Mouse (Mus musculus) right cerebral cortex, postnatal 25 days (tissue): Measurements from ENCODE around the gene Clstn1.

ENCODE experiments used
- DNase-seq: peaks from one replicate; pipeline ENCODE4 v3.0.0; 2022

The Clstn1 gene

DNA sequence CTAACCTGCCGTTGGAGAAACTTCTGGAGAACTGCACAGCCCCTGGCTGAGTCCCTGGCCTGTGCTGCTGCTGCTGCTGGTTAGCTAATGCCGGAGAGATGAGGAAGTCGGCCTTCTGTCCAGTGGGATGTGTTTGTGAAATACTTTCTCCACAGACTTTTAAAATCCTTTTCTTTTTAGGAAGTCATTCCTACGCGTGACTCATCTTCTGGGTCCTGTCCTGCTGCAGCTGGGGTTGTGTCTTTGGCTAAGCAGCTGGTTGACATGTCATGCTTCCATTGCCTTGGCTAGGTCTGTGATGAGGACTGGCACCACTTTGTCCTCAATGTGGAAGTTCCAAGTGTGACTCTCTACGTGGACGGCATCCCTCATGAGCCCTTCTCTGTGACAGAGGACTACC lies 51.7 kb downstream of the Clstn1 start:
- DNase-seq: no peak

DNA sequence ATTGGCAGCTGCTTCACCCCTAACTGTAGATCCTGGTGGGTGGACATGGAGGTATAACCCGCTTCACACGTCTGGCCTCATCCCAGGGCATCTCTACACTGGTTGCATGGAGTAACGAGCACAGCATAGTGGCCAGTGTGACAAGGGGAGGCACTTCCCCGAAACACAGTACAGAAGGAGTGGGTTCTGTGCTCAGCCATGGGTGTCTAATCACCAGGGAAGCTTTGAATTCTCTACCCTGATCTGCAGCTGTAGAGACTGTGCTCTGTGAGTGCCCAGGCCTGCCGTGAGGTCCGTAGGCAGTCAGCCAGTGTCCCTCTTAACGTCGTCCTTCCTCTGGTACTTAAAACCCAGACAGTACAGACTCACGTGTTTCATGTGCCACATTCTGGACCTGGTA lies 54.6 kb downstream of the Clstn1 start:
- DNase-seq: no peak

DNA sequence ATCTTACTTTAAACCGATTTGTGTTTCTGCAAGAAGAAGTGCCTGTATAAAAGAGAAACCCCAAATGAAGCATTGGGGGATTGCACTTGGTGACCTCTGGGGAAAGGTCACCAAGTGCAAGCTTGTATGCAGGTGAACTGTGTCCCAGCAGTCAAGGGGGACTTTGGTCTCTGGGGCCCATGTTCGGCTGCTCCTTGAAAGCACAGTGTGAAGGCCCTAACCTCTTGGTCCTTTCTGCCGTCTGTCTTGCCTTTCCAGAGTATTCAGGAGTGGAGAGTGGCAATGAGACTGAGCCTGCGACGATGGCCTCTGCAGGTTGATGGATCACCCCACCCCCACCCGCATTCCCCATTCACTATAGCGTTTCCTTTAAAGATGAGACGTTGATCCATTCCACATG lies 55.1 kb downstream of the Clstn1 start:
- no peak for DNase-seq

DNA sequence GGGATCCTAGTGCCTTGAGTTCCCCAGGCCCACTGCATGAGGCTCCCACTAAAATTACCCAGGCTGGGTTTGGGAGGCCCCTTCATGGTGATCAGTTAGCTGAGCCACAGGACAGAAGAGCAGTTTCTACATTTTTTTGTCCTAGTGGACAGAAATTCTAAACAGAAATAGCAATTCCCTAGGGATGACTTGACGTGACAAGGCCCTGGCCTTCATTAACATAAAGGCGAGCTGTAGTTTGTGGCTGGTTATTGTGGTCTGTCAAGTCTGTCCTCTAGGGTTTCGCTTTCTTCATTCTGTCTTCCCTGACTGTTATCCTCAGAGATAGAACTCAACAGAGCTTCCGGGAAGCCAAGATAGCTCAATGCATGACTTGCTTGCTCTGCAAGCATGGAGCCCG lies 55.7 kb downstream of the Clstn1 start:
- no peak for DNase-seq

DNA sequence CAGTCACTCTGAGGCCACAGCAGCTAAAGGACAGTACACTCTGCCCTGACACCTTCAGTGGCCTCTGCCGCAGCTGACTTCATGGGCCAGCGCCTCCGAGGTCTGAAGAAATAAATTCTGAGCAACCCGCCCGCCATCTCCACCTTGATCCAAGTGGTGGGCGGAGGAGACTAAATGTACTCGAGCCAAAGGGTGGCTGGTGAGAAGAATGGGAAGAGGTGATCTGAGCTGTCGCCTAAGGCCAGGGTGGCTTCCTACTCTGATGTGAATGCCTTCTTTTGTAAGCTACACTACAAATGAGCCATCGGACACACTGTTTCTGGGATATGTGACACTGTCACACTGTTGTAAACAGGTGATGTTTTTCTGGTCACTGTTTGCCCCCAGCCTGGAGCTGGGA lies 59.5 kb downstream of the Clstn1 start:
- DNase-seq: no peak

DNA sequence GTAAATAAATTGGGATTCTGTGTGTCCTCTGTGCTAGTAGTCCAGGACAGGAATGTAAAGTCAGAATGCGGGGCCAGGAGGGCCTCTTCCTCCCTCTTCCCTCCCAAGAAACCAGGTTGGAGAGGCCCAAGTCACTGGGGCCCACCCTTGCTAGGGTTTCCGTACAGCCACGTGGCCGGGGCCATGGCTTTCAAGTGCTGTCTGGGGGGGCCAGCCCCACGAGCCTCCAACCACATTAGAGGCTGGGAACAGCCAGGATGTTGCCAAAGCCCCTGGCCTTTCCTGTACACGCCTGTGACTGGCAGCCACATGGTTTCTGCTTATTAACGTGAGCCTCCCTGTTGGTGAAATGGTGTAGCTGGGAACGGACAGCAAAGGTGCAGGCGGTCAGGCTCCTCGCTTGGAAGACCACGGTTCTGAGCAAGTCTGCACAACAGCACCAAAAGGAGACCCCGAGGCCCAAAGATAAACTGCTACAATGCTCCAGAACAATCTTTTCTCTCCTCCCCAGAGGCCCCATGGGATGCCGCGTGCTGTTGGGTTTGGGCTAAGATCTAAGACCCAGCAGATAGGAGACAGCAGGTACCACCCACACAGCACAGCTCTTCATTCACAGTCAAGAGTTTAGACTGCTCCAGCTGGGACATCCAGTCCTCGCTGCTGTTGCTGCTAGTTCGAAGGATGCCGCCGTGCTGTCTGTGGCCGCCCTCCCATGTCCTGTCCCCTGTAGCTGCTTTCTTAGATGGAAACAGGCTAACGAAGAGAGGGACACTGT lies 62.0 kb downstream of the Clstn1 start:
- DNase-seq: no peak

DNA sequence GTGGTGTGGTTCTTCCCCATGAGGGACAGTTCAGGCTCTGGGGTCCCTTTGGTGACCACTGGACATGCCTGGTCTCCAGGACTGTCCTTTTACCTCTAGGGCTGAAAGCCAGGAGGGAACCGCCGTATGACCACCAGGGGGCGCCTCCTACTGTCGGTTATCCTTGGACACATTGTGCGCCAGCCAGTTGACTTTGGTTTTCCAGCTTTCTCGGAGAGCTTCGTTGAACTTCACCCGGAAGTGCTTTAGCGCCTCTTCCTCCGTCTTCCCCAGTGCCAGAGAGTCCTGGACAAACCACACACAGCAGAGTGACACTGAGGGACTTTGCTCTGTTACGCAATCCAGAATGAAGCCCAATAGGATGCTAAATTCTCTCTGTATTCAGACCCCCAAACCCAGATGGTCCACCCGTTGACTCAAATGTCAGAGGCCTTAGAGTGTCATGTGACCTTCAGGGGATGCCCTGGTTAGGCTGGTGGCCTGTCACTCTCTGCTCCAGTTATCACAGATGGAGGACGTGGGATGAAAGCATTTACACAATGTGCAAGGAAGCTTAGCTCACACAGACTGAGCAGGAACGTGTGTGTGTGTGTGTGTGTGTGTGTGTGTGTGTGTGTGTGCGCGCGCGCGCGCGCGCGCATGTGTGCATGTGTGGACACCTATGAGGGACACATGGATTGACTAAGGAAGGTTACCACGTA lies 64.4 kb downstream of the Clstn1 start:
- DNase-seq: peak; percentile 50

DNA sequence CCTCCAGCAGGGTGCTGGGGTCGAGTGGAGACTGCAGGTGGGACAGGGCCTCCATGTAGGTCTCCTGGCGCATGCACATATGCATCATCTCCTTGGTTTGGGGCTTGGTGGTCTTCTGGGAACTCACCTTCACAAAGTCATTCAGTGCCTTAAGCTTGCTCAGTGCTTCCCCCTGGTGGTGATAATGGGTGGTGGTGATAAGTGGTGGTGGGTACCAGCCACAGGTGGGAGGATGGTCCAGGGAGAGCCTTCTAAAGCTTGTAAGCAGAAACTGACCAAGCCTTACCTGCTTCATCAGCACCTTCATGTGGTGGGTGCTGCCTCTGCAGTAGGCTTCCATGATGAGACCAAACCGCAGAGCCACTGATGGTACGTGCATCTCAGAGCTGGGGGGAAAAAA lies 68.0 kb downstream of the Clstn1 start:
- no peak for DNase-seq

DNA sequence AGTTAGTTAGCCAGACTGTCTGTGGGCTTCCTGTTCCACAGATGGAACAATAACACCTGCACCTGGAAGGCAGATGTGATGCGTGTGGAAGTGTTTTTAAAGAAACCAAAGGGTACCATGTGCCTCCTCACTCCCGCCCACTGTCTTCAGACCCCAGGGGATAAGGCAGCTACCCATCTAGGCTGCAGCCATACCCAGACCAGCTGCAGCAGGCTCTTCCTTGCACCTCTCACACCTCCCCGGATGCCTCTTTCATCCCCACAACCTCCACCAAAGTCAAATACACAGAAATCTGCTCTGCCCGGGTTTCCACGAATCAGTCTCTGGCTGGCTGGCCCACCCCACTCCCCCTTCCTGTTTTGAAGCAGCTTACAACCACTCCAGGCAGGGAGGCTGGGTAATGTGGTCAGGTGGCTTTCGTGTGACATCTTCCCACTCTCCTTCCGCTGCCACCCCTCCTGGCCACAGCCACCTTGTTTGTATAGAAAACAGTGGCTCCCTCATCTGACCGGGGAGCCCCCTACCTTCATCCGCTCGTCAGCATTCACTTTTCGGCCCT lies 71.7 kb downstream of the Clstn1 start:
- no peak for DNase-seq

DNA sequence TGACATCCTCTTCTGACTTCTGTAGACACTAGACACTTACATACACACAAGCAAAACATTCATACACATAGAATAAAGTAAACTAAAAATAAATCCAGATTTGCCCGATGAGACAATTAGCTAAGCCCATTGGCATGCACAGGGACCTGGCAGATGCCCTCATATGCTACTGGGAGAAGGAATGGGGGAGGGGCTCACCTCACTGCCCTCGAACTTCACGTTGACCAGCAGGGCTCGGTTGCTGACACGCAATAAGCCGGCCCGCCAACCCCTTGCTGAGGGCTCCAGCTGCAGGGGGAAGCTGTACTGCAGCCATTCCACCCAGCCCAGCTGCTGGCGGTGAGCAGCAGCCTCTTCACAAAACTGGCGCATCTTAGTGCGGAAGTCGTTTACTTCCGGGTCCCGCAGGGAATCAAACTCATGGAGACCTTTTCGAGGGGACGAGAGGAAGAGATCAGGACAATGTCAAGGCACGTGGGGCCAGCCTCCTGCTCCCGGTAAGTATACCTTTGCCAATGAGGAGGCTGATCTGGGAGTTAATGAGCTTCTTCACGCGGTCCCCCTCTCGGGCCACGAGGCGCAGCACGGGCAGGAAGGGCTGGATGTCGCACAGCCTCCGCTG lies 73.3 kb downstream of the Clstn1 start:
- no peak for DNase-seq

DNA sequence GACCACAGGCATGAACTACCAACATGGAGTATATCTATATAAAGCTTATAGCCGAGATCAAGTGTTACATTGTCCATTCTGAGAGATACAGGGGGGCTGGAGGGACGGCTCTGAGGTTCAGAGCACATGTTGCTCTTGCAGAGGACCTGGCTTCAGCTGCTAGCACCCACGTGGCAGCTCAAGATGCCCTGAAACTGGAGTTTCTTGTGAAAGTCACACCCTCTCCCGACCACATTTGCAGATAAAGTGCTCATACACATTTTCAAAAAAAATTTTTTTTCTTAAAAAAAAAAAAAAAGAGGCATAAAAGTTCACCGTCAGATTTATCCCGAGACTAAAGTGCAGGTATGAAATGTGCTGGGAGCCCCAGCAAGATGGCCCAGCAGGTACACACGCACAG lies 74.3 kb downstream of the Clstn1 start:
- no peak for DNase-seq

DNA sequence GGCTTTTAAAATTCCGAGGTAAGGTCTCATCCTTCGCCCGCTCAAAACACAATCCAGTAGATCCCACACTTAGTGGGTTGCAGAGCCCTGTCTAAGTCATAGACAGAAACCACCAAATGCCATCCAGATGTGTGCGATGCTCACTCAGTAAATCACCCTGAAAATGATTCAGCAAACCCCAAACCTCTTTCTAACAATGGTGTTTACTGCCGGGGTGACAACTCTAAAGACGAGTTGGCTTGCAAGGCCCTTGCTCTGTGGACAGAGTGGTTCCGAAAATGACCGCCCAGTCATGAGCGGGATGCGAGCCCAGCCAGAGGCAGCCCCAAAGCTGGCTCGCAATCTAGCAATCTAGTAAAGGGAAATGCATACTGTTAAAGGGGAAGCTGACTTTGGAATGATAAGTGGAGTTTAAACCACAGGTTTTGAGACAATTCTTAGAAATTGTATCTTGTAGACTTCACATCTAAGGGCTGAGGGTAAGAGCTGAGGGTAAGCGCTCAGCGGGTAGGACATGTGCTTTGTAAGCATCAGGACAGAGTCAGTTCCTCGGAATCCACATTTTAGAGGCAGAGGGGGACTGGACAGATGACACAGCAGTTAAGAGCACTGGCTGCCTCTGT lies 75.8 kb downstream of the Clstn1 start:
- no peak for DNase-seq

DNA sequence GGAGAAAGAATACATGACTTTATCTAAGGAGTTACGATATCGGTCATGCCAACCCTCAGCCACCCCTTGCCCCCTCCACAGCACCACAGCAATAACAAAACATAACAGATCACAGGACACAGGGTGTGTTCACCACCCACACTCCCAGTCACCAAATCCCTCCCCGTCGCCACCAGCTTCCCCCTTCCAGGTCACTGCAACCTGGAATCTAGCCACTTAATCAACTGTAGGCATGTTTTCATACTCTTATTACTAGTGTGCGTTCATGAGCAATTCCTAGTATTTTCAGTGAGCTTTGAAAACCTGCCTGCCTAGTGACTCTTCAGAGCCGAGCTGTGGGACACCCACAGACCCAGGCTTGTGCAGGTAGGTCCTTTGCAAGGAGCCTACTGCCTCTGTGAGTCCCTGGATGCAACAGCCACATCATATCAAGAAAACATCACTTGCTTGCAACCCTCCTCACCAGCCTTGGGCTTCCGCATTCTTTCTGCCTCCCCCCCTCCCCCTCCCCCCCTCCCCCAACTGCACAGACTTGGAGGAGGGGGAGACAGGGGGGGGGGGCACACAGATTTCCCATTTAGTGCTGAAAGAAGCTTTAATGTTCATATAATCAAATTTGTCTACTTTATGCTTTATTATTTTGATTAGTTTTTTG lies 77.7 kb downstream of the Clstn1 start:
- no peak for DNase-seq

DNA sequence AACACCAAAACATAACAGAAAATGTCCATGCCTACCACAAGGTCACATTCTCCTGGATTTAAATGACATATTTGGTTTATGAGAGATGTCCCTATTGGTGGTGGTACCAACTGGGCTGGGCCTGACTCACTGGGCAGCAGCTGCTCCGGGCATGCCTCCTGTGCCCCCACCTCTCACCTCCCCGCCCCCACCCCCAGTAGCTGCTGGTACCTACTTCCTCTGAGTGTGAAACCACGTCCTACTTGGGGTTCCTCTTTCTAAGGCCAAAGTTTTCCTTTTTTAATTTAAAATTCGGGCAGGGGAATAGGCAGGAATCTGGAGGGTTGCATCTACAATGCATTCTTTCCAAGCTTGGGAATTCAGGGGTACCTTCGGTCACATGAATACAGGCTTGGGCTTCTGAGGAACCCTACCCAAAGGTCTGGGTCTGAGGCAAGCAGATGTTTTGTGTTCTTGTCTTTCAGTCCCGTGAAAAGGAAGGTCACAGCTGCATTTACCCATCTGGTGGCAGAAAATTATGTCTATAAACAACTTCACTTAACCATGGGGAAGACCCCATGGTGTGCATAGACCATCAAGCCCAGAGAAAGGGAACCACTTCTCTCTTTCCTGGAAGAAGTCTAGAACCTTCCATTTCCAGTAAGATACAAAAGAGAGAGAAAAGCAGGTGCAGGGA lies 78.9 kb downstream of the Clstn1 start:
- DNase-seq: no peak

DNA sequence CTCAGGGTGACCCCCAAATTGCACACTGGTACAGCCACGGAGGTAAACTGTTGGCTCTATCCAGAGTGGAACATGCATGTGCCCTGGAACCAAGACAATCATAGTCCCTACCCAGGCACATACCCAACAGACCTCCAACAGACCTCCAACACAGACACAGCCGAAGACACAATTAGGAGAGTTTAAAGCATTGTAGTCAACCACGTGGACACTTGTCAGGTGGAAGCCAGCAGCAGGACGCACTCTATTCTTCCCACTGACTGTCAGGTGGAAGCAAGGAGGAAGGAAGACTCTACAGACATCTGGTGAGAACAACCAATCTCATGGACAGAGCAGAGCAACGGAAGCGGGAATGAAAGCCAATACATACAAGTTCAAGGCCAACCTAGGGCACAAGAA lies 79.4 kb downstream of the Clstn1 start:
- DNase-seq: no peak

DNA sequence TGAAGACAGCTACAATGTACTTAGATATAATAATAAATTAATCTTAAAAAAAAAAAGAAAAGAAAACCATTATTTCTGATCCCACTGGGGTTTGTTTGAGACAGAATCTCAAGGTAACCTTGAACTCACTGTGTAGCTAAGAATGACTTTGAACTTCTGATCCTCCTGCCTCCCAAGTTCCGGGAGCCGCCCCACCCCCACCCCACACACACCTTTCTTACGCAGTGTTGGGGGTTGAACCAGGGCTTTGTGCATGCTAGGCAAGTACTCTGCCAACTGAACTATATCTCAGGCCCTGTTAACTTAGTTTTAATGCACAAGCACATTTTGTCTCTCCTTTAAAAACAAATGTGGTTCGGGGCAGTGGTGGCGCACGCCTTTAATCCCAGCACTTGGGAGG lies 84.9 kb downstream of the Clstn1 start:
- DNase-seq: no peak

DNA sequence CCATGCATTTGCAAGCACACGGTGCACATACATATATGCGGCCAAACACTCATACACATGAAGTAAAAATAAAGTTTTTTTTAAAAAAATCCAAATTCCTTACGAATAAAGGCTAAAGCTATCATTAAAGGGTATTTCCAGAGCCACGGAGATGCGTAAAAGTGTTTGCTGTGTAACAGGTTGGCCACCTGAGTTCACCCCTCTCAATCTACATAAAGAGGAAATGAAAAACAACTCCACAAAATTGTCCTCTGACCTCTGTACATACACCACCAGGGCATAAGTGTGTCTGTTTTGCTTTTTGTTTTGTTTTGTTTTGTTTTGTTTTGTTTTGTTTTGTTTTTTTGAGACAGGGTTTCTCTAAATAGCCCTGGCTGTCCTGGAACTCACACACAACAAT lies 86.5 kb downstream of the Clstn1 start:
- no peak for DNase-seq

DNA sequence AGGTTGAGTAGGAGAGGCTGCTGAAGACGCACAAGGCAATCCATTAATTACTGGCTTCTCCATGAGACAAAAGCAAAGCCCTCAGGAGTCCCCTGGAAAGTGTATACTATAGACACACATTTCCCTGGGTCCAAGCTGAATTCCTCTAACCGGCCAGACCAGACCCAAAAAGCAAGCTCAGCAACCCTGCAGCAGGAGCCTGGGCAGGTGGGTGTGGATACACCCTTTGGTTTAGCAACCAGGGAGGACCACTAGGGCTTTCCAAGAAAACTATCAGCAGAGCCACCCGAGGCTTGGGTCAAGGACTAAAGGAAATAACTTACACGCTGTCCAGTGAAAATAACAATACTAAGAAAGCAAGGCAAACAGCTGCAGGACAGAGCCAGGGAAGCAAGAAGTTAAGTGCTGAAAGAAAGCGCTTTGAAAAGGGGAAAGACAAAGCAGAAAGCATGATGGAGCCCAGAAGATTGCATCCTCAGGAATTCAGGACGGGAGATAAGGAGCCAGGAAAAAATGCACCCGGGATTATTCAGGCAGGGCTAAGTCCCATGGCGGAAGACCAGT lies 88.6 kb downstream of the Clstn1 start:
- no peak for DNase-seq

DNA sequence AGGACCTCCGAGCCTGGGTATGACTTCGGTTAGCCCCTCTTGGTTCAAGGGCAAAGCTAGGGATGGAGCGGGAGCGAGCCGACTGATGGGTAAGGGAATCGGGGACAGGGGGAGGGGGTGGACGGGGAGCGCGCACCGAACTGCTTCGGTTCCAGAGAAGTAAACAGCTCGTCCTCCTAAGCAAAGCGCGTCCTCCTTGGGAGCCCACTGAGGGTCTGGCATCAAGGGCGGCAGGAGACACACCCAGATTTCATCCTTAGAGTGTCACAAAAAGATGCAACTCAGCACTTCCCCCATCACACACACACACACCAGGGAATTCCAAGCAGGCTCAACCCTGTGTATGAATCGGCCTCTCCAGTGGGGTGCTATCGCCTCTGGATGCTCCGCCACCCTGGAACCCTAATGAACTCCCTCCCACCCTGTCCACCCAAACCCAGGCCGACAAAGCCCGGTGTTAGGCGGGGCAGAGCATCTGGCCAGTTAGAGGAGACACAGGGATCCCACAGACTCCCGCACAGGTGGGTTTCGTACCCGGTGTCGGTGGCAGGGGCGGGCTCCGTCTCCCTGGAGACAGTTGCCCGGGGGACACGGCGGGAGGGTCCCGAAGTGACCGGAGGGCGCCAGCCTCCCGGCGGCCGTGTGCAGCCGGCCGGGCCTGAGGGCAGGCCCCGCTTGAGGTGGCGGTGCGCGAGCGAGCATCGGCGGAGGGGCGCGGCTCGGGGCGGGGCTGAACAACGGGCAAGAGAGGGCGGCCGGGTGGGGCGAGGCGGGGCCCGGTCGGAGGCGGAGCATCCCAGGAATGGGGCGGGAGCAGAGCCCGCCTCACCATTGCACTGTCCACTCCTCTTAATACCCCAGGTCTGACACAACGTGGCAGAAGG lies 89.4 kb downstream of the Clstn1 start:
- DNase-seq: peak; percentile 80

DNA sequence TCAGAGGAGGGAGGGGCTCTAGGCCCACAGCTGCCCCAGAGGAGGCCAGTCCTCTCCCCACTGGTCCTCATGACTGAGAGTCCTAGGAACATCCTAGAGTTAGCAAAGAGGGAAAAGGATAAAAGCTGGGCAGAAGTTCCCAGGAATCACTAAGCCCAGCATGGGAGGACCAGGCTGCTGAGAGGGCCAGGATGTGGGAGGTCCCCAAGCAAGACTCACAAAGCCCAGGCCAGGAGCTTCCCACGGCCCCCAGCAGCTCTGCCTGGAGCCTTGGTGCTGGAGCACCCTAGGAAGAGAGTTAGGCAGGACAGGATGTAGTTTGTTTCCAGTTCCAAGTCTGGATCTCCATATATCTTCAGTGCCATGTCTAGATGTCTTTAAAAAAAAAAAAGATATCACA lies 91.7 kb downstream of the Clstn1 start:
- no peak for DNase-seq
